Mouse (Mus musculus): ENCODE results near the gene Snap91. TPM values are rescaled to one million over a fixed set of nuclear protein-coding genes. Genes with fewer than 3 reads are reported as not detected.

Gene Snap91
- polyA plus RNA-seq (2015; fragmentation: Nextera tagmentation; extraction: Ambion mirVana): 81.6 and 86.1 TPM in 2 replicates

DNA sequence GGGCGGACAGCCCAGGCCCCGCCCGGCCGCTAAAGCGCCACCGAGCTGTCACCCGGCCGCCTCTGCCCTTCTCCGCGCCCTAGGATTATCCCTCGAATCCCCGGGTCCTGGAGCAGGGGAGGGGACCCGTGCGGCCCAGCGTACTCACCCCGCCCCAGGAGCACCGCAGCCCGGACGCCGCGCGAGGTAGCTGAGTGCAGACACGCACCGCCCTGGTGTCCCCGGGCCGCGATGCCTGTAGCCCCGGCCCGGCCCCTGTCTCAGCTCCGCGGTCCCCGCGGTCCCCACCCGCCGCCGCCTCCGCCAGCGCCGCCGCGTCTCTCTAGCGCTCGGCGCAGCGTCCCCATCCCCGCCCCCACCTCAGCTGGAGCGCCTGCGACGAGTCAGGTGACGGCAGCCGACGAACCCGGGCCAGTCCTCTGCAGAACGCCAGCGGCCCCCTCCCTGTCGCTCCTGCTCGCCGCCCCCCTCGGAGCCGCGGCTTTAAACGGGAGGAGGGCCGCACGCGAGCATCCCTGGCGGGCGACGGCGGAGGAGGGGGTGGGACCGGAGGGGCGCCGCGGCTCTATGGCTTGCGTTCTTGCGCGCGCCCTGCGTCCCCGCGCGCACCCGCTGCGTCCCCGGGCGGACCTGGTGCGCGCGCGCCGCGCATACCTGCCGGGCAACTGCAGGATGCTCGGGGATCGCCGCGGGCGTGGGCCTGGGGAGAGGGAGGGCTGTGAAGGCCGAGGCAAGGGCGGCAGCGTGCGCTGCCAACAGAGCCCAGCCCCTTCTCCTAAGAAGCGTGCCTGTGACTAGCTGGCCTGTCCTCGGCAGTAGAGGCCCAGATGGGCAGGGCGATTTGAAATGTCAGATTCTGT lies at the start of gene Snap91:
TSS of gene Snap91 (minus strand) at position 542 of the 860 bp plus-strand sequence.
- Histone ChIP-seq H3K36me3 (no peaks in the 10 kb centered on the region), H3K4me2 (peak within 1 kb of the TSS; percentile 88), H3K27ac (peak within 1 kb of the TSS; percentile 97), H3K4me1 (replicated peaks) (peaks cover 14% of the 10 kb centered on the region), H3K4me3 (peak within 1 kb of the TSS; percentile 92), H3K9ac (peak within 1 kb of the TSS; percentile 83), H3K27me3 (peaks cover 30% of the 10 kb centered on the region), H3K9me3 (replicated peaks) (no peaks in the 10 kb centered on the region)
- under 1% methylated on average over 94 of the region's 104 CpGs for WGBS
- peak; percentile 85 for ATAC-seq (replicated peaks; ENCODE audit: insufficient number of reproducible peaks, insufficient read depth, low FRiP score, low read depth)

DNA sequence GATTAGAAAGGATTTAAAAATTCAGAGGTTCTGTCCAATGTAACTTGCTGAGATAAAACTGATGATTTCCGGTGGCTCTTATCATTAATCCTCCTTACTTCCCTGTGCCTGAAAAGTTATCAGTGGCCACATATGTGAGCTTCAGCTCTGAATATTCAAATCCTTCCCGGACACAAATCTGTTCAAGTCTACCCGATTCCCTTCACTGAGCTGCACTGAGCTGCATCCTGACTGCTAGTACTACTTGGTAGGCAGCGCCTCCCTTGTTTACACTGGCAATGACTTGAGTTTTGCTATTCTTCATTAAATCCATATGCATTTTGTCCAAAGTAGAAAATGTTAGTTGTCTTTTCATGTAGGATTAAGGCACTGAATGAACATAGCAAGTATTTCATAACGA lies 46.1 kb upstream of the Snap91 start:
- Histone ChIP-seq H3K27me3 (no peaks in the 10 kb centered on the region), H3K36me3 (no peaks in the 10 kb centered on the region), H3K4me1 (replicated peaks) (peaks cover 3% of the 10 kb centered on the region; the same call in 1 of the 2 replicates), H3K9ac (no peak overlapping the region), H3K4me3 (no peak overlapping the region), H3K4me2 (no peak overlapping the region), H3K27ac (no peak overlapping the region), H3K9me3 (replicated peaks) (no peaks in the 10 kb centered on the region)
- no peak for ATAC-seq (replicated peaks; ENCODE audit: insufficient number of reproducible peaks, insufficient read depth, low FRiP score, low read depth)
- WGBS: 59% methylated on average over 5 of the region's 5 CpGs

DNA sequence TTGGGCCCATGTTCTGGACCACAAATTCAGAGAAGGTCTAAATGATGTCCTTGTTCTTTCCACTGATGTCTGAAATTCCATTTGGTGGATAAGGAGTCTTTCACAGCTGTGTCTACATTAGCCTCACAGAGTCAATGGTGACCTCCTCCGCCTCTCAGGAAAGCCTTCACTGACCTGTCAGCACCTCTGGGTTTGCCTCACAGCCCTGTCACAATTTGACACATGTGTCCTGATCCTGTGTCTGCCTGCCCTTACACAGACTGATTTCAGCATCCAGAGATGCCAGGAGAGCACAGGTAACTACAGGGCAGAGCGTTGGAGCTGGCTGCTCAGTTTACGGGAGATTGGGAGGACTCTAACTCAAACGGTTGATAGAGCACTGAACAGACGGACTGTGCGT lies 45.2 kb upstream of the Snap91 start:
- 0 out of 2 replicates have a peak, but pooled peaks have one; percentile 35 for ATAC-seq (replicated peaks; ENCODE audit: insufficient number of reproducible peaks, insufficient read depth, low FRiP score, low read depth)
- H3K4me3 ChIP-seq: no peak overlapping the region
- H3K36me3 ChIP-seq: no peaks in the 10 kb centered on the region
- H3K4me1 ChIP-seq (replicated peaks): peaks cover 3% of the 10 kb centered on the region; the same call in 1 of the 2 replicates
- no peak overlapping the region for H3K4me2 ChIP-seq
- no peak overlapping the region for H3K9ac ChIP-seq
- no peaks in the 10 kb centered on the region for H3K9me3 ChIP-seq (replicated peaks)
- 0 out of 2 replicates have a peak overlapping the region, but pooled peaks have one; percentile 9 for H3K27ac ChIP-seq
- WGBS: 35% methylated on average over 6 of the region's 6 CpGs
- H3K27me3 ChIP-seq: no peaks in the 10 kb centered on the region

DNA sequence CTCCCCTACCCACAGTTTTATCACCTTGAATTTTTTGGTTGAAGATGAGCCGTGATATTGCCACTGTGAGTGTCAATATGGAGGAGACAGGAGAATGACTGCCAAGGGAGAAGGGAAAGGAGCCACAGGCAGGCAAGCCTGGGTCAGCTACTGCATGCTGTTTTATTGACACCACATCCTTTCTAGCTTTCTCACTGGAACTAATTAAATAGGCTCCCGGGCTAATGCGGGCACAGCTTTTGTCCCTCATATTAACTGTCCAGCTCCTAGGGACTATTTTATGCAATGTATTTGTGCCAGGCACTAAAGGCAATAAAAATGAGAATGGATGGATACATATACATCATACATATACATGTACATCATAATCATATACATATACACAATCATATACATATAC lies 42.0 kb upstream of the Snap91 start:
- Histone ChIP-seq H3K4me2 (no peak overlapping the region), H3K4me1 (replicated peaks) (peaks cover 3% of the 10 kb centered on the region; the same call in 1 of the 2 replicates), H3K4me3 (no peak overlapping the region), H3K9me3 (replicated peaks) (no peaks in the 10 kb centered on the region), H3K36me3 (no peaks in the 10 kb centered on the region), H3K9ac (no peak overlapping the region), H3K27me3 (no peaks in the 10 kb centered on the region), H3K27ac (no peak overlapping the region)
- 84% methylated on average over 3 of the region's 3 CpGs for WGBS
- ATAC-seq (replicated peaks; ENCODE audit: insufficient number of reproducible peaks, insufficient read depth, low FRiP score, low read depth): no peak

DNA sequence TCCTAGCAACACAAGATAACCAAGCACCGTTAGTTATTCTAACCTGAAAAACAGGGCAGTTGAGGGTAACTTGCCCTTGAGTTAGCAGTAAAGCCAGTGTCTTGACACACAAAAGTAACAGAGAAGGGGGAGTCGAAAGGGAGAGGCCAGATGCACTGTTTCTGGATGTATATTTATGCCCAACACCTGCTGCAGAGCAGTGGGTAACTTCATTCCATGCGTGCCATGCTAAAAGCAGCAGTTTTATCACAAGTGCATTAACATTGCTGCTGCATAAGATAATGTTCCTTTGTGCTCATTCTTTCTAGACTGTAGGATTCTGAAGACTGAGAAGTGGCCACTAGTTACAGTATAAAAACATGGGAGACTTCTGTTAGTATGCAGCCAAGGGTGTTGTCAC lies 36.1 kb upstream of the Snap91 start:
- peak; percentile 73; the same call in 1 of the 2 replicates for ATAC-seq (replicated peaks; ENCODE audit: insufficient number of reproducible peaks, insufficient read depth, low FRiP score, low read depth)
- H3K27me3 ChIP-seq: no peaks in the 10 kb centered on the region
- H3K4me2 ChIP-seq: peak overlapping the region; percentile 3; the same call in 1 of the 2 replicates
- no peaks in the 10 kb centered on the region for H3K36me3 ChIP-seq
- WGBS: 39% methylated on average over 3 of the region's 3 CpGs
- no peaks in the 10 kb centered on the region for H3K9me3 ChIP-seq (replicated peaks)
- H3K9ac ChIP-seq: no peak overlapping the region
- H3K4me1 ChIP-seq (replicated peaks): peaks cover 5% of the 10 kb centered on the region
- H3K4me3 ChIP-seq: no peak overlapping the region
- peak overlapping the region; percentile 83 for H3K27ac ChIP-seq

DNA sequence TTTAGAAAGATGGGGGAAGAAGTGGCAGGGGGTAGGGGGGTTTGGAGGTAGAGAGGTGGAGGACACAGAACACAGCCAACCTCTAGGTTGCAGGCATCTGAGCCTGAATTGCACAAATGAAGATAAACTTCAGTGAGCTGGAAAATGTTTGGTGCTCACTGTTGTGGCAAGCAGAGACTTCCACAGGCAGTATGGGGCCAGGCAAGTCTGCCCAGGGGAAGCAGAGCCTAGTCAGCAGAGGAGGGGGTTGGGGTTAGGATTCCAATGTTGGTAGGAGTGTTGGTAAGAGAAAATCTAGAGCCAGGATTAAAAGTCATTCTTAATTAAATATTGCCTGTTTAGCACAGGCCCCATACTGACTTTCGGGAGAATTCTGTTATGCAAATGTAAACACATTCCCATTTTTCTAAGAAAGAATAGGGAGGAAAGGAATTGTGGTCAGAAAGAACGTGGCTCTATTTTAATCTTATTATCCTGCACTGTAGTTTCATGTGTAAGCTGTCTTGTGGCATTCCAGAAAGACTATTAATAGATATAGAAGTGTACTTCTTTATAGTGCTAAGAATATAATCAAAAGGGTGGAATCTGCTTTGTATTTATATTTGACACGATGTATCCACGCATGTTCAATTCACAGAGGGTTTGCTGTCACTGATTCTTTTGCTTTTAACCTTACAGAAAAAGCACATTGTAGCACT lies 19.2 kb upstream of the Snap91 start:
- Histone ChIP-seq H3K4me1 (replicated peaks) (peaks cover 8% of the 10 kb centered on the region), H3K27ac (peak overlapping the region; percentile 91), H3K4me2 (peak overlapping the region; percentile 13; the same call in 1 of the 2 replicates), H3K9ac (0 out of 2 replicates have a peak overlapping the region, but pooled peaks have one; percentile 17), H3K9me3 (replicated peaks) (no peaks in the 10 kb centered on the region), H3K36me3 (no peaks in the 10 kb centered on the region), H3K27me3 (no peaks in the 10 kb centered on the region), H3K4me3 (no peak overlapping the region)
- 36% methylated on average over 4 of the region's 4 CpGs for WGBS
- peak; percentile 72; the same call in 1 of the 2 replicates for ATAC-seq (replicated peaks; ENCODE audit: insufficient number of reproducible peaks, insufficient read depth, low FRiP score, low read depth)

DNA sequence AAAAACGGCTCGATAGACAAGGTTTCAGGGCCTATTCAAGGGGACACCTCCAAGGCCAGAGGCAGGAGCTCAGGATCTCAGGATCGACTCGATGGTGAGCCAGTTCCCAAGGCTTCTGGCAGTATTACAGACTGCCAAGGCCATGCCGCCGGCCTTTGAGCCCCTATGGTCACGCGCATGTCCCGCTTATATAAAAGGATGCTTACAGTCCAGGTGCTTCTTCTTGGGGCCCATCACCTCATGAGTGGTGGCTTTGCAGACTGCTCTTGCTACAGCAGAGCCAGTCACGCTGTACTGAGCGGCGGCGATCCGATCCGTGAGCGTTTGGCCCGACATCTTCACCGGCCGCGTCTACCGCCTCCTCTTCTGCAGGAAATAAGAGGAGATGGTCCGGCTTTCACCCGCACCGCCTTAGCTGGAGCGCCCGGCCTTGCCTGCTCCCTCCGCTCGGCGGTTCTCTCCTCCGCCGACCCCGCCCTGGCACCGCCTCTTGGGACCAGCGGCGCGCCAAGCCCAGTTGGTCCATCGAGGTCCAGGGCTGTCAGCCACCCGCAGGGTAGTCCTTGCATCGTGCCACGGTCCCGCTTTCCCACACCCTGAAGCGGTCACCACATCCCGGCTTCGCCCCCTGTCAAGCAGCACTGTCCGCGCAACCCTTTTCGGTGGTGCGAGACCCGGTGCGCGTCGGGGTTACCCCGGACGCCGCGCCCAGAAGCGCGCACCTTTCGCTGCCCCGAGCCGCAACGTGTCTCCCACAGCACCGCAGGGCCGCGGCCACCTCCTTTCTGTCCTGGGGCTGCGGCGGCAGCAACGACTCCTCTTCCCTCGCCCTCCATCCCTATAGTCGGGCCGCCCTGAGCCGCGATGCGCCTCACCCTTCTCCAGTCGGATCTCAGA lies 990 bp downstream of the Snap91 start:
- Histone ChIP-seq H3K4me3 (peak overlapping the region; percentile 92), H3K9me3 (replicated peaks) (no peaks in the 10 kb centered on the region), H3K4me2 (peak overlapping the region; percentile 88), H3K27ac (peak overlapping the region; percentile 97), H3K9ac (peak overlapping the region; percentile 83), H3K27me3 (peaks cover 30% of the 10 kb centered on the region), H3K36me3 (no peaks in the 10 kb centered on the region), H3K4me1 (replicated peaks) (peaks cover 16% of the 10 kb centered on the region)
- peak; percentile 51 for ATAC-seq (replicated peaks; ENCODE audit: insufficient number of reproducible peaks, insufficient read depth, low FRiP score, low read depth)
- 1% methylated on average over 75 of the region's 75 CpGs for WGBS

DNA sequence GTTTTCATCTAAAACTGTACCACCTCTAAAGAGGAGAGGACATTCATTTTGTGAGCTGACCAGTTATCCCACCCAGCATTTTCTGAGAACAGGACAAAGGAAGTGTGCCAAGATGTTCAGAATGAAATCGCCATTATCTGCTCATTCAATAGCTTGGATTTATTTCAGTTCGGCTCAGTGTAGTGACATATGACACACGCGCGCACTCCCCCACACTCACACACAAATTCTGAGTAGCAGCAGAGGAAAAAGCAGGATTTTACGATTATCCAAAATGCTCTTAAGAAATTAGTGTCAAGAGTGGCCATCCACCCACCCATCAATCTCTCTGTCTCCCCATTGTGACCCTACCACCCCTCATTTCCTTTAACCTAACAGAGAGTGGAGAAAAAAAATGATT lies 1.7 kb downstream of the Snap91 start:
- 55% methylated on average over 6 of the region's 6 CpGs for WGBS
- no peak overlapping the region for H3K27ac ChIP-seq
- peak overlapping the region; percentile 83 for H3K9ac ChIP-seq
- no peaks in the 10 kb centered on the region for H3K36me3 ChIP-seq
- H3K4me3 ChIP-seq: peak overlapping the region; percentile 92
- no peaks in the 10 kb centered on the region for H3K9me3 ChIP-seq (replicated peaks)
- ATAC-seq (replicated peaks; ENCODE audit: insufficient number of reproducible peaks, insufficient read depth, low FRiP score, low read depth): no peak
- H3K4me2 ChIP-seq: peak overlapping the region; percentile 88
- H3K4me1 ChIP-seq (replicated peaks): peaks cover 16% of the 10 kb centered on the region
- H3K27me3 ChIP-seq: peaks cover 30% of the 10 kb centered on the region

DNA sequence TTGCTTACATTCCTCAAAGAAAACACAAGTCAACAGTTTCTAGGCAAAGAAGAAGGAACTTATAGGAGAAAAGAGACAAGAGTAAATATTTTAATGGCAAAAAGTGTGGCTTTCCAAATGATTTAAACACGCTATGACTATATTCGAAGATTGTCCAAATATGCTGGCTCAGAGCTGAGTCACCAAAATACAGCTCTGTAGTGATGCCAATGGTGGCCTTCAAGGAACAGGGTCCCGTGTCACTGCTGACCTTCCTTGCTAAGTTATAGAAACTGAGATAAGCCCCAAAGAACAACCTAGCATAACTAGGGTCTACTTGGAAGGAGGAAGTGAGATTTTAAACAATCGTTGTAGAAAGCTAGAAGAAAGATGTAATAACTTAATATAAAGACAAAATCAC lies 6.8 kb downstream of the Snap91 start:
- WGBS: 74% methylated on average over 4 of the region's 4 CpGs
- no peak overlapping the region for H3K4me3 ChIP-seq
- H3K27ac ChIP-seq: no peak overlapping the region
- H3K36me3 ChIP-seq: no peaks in the 10 kb centered on the region
- no peaks in the 10 kb centered on the region for H3K9me3 ChIP-seq (replicated peaks)
- ATAC-seq (replicated peaks; ENCODE audit: insufficient number of reproducible peaks, insufficient read depth, low FRiP score, low read depth): no peak
- H3K9ac ChIP-seq: no peak overlapping the region
- peaks cover 19% of the 10 kb centered on the region for H3K4me1 ChIP-seq (replicated peaks)
- peaks cover 8% of the 10 kb centered on the region; the same call in 1 of the 2 replicates for H3K27me3 ChIP-seq
- H3K4me2 ChIP-seq: no peak overlapping the region

DNA sequence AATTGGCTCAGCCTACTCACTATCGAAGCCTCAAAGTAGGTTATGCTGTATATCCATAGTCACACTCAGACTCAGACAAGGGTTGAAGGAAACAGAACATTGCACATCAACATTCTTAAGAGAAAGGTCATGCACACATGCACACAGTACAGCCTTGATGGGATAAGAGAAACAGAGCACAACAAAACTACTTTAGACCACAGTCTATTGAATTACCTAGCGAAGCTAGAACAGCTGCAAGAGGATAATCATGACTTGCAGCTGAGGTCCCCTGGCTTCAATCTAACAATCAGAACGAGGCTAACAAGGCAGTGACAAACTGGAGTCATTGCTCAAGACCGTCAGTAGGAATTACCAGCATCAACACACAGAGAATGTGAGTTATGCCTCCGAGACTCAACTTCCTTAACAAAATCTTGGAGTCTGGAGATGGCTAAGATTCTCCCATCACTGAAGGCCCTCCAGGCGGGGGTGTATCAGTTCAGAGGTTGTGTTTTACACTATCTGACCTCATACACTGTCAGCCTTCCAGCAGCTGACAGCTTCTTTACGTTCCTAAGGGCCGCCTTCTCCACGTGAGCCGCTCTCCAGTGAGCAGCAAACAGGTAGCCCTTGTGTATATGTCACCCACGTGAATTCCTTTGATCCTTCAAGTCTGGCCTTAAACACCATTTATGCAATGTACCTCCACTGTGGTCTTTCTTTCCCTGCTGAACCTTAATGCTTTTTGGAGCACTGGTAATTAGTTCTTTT lies 10.7 kb downstream of the Snap91 start:
- no peaks in the 10 kb centered on the region for H3K27me3 ChIP-seq
- 0 out of 2 replicates have a peak, but pooled peaks have one; percentile 53 for ATAC-seq (replicated peaks; ENCODE audit: insufficient number of reproducible peaks, insufficient read depth, low FRiP score, low read depth)
- no peak overlapping the region for H3K4me2 ChIP-seq
- H3K27ac ChIP-seq: peak overlapping the region; percentile 25
- no peak overlapping the region for H3K4me3 ChIP-seq
- H3K9ac ChIP-seq: no peak overlapping the region
- peaks cover 15% of the 10 kb centered on the region for H3K4me1 ChIP-seq (replicated peaks)
- no peaks in the 10 kb centered on the region for H3K9me3 ChIP-seq (replicated peaks)
- no peaks in the 10 kb centered on the region for H3K36me3 ChIP-seq
- 38% methylated on average over 11 of the region's 11 CpGs for WGBS
